Mouse (Mus musculus) limb, embryonic 13.5 days (tissue): ENCODE data around the gene Cd3d. TPM values are rescaled to one million over a fixed set of nuclear protein-coding genes. Genes with fewer than 3 reads are reported as not detected.

Source experiments
- ATAC-seq: fragments of 200-750 bp; cut with Nextera tagmentation; 2 replicates; pipeline ENCODE4 v1.8.0; 2017; ENCODE audit warnings: low read depth, moderate number of reproducible peaks, moderate TSS enrichment; ENCODE audit not compliant: low FRiP score
- H3K27ac ChIP-seq: fragments of 300-500 bp; sonication (generic); 2 replicates; pipeline ENCODE4 v1.5.1; 2015; ENCODE audit warnings: inconsistent platforms, mild to moderate bottlenecking, moderate library complexity
- H3K27me3 ChIP-seq: fragments of 300-500 bp; sonication (generic); 2 replicates; pipeline ENCODE4 v1.6.1; 2015; ENCODE audit warnings: mild to moderate bottlenecking, inconsistent platforms
- H3K36me3 ChIP-seq: fragments of 300-500 bp; sonication (generic); 2 replicates; pipeline ENCODE4 v1.6.1; 2015; ENCODE audit warnings: inconsistent platforms, mild to moderate bottlenecking, moderate library complexity
- H3K4me1 ChIP-seq: fragments of 300-500 bp; sonication (generic); 2 replicates; pipeline ENCODE4 v1.6.1; 2015; ENCODE audit warnings: inconsistent platforms
- H3K4me2 ChIP-seq: fragments of 300-500 bp; sonication (generic); replicated peaks from 2 replicates; pipeline ENCODE4 v1.6.1; 2015; ENCODE audit warnings: inconsistent platforms, mild to moderate bottlenecking, moderate library complexity
- H3K4me3 ChIP-seq: fragments of 300-500 bp; sonication (generic); 2 replicates; pipeline ENCODE4 v1.5.1; 2015; ENCODE audit warnings: moderate library complexity, mild to moderate bottlenecking, inconsistent platforms
- H3K9ac ChIP-seq: fragments of 300-500 bp; sonication (generic); 2 replicates; pipeline ENCODE4 v1.6.1; 2015; ENCODE audit warnings: mild to moderate bottlenecking, inconsistent platforms
- H3K9me3 ChIP-seq: fragments of 300-500 bp; sonication (generic); 2 replicates; pipeline ENCODE4 v1.6.1; 2016; ENCODE audit warnings: inconsistent platforms
- WGBS: fragments of 180-500 bp; shearing (Covaris S2); methylation state at CpG from one replicate; pipeline ENCODE4 v1.1.7; 2015; 5-methylcytosine and 5-hydroxymethylcytosine counted together
- polyA plus RNA-seq: library from polyadenylated mRNA; unstranded; fragments of >200 nt; fragmentation: Nextera tagmentation; extraction: Ambion mirVana; gene quantifications from 2 replicates; pipeline ENCODE4 v1.2.1, GENCODE M21; 2015

Cd3d gene
- polyA plus RNA-seq, 1 experiment from 2014 or later: not detected

GRCm38 (mm10) chr9:45018031-45018430, 36.4 kb downstream of the Cd3d start:
- WGBS: 69% methylated on average over 11 of the region's 11 CpGs
- ATAC-seq: no peak
- no peaks in the 10 kb centered on the region for H3K36me3 ChIP-seq

GRCm38 (mm10) chr9:45022800-45023199, 41.2 kb downstream of the Cd3d start:
- no peaks in the 10 kb centered on the region for H3K9me3 ChIP-seq
- 14% methylated on average over 3 of the region's 3 CpGs for WGBS
- ATAC-seq: no peak
- no peak overlapping the region for H3K9ac ChIP-seq
- no peak overlapping the region for H3K4me2 ChIP-seq
- H3K27me3 ChIP-seq: no peaks in the 10 kb centered on the region
- no peaks in the 10 kb centered on the region for H3K36me3 ChIP-seq
- no peak overlapping the region for H3K4me3 ChIP-seq
- H3K4me1 ChIP-seq: no peaks in the 10 kb centered on the region
- no peak overlapping the region for H3K27ac ChIP-seq

More at GRCm38 (mm10) chr9:45018031-45018430, 36.4 kb downstream of the Cd3d start:
- H3K27me3 ChIP-seq: no peaks in the 10 kb centered on the region
- H3K4me2 ChIP-seq: no peak overlapping the region
- no peaks in the 10 kb centered on the region for H3K4me1 ChIP-seq
- H3K9ac ChIP-seq: no peak overlapping the region
- H3K9me3 ChIP-seq: no peaks in the 10 kb centered on the region
- no peak overlapping the region for H3K4me3 ChIP-seq
- H3K27ac ChIP-seq: no peak overlapping the region

- Histone ChIP-seq H3K4me3 (no peak overlapping the region), H3K9ac (no peak overlapping the region), H3K9me3 (no peaks in the 10 kb centered on the region), H3K27ac (no peak overlapping the region), H3K36me3 (no peaks in the 10 kb centered on the region), H3K27me3 (no peaks in the 10 kb centered on the region; the same call in 1 of the 2 replicates), H3K4me2 (no peak overlapping the region), H3K4me1 (no peaks in the 10 kb centered on the region)
- WGBS: 61% methylated on average over 3 of the region's 3 CpGs
- no peak for ATAC-seq
Measured at GRCm38 (mm10) chr9:45023638-45024037, 42.1 kb downstream of the Cd3d start.

GRCm38 (mm10) chr9:45024187-45024586, 42.6 kb downstream of the Cd3d start:
- no peaks in the 10 kb centered on the region for H3K9me3 ChIP-seq
- H3K27me3 ChIP-seq: no peaks in the 10 kb centered on the region; the same call in none of the 2 replicates
- no peak overlapping the region for H3K9ac ChIP-seq
- no peaks in the 10 kb centered on the region for H3K4me1 ChIP-seq
- H3K4me2 ChIP-seq: no peak overlapping the region
- WGBS: 75% methylated on average over 2 of the region's 2 CpGs
- H3K27ac ChIP-seq: no peak overlapping the region
- H3K4me3 ChIP-seq: no peak overlapping the region
- no peaks in the 10 kb centered on the region for H3K36me3 ChIP-seq
- no peak for ATAC-seq

- Histone ChIP-seq H3K27me3 (peaks cover 4% of the 10 kb centered on the region), H3K27ac (no peak overlapping the region), H3K4me3 (no peak overlapping the region), H3K4me1 (no peaks in the 10 kb centered on the region), H3K36me3 (no peaks in the 10 kb centered on the region), H3K4me2 (no peak overlapping the region), H3K9me3 (no peaks in the 10 kb centered on the region), H3K9ac (no peak overlapping the region)
- no peak for ATAC-seq
- WGBS: 71% methylated on average over 8 of the region's 8 CpGs
Measured at GRCm38 (mm10) chr9:45027376-45027775, 45.8 kb downstream of the Cd3d start.

GRCm38 (mm10) chr9:45030341-45030740, 48.8 kb downstream of the Cd3d start:
- ATAC-seq: no peak
- Histone ChIP-seq H3K9ac (no peak overlapping the region), H3K36me3 (no peaks in the 10 kb centered on the region), H3K4me1 (no peaks in the 10 kb centered on the region), H3K9me3 (no peaks in the 10 kb centered on the region), H3K27me3 (peaks cover 4% of the 10 kb centered on the region), H3K27ac (no peak overlapping the region), H3K4me3 (no peak overlapping the region), H3K4me2 (no peak overlapping the region)
- 69% methylated on average over 6 of the region's 6 CpGs for WGBS

- Histone ChIP-seq H3K36me3 (no peaks in the 10 kb centered on the region), H3K27me3 (peaks cover 7% of the 10 kb centered on the region), H3K27ac (no peak overlapping the region), H3K4me2 (no peak overlapping the region), H3K9ac (0 out of 2 replicates have a peak overlapping the region, but pooled peaks have one; percentile 21), H3K4me3 (no peak overlapping the region), H3K4me1 (no peaks in the 10 kb centered on the region), H3K9me3 (no peaks in the 10 kb centered on the region)
- ATAC-seq: no peak
- WGBS: 64% methylated on average over 2 of the region's 2 CpGs
Measured at GRCm38 (mm10) chr9:45032261-45032660, 50.7 kb downstream of the Cd3d start.

- 87% methylated on average over 3 of the region's 3 CpGs for WGBS
- H3K36me3 ChIP-seq: no peaks in the 10 kb centered on the region
- H3K27me3 ChIP-seq: peaks cover 18% of the 10 kb centered on the region
- no peak overlapping the region for H3K4me3 ChIP-seq
- no peak overlapping the region for H3K9ac ChIP-seq
- no peaks in the 10 kb centered on the region for H3K9me3 ChIP-seq
- no peak overlapping the region for H3K4me2 ChIP-seq
- H3K27ac ChIP-seq: no peak overlapping the region
- no peak for ATAC-seq
- H3K4me1 ChIP-seq: no peaks in the 10 kb centered on the region
Measured at GRCm38 (mm10) chr9:45034526-45034925, 52.9 kb downstream of the Cd3d start.

Other genes with a start within 250 kb of the Cd3d start
- 45.3 and 46.1 TPM in 2 replicates for gene Phldb1, start 246.6 kb upstream of the Cd3d start, polyA plus RNA-seq
- 207 and 225 TPM in 2 replicates for gene Arcn1, start 213.9 kb upstream of the Cd3d start, polyA plus RNA-seq
- gene Ift46, start 213.9 kb upstream of the Cd3d start, polyA plus RNA-seq: 146 and 152 TPM in 2 replicates
- gene Tmem25, start 182.5 kb upstream of the Cd3d start, polyA plus RNA-seq: 4.9 and 5.1 TPM in 2 replicates
- 0.47 TPM in 1 of 2 replicates, not detected in the other for gene Ttc36, start 178.7 kb upstream of the Cd3d start, polyA plus RNA-seq
- 18.0 and 20.3 TPM in 2 replicates for gene Kmt2a, start 100.5 kb upstream of the Cd3d start, polyA plus RNA-seq
- gene Atp5l, start 61.0 kb upstream of the Cd3d start, polyA plus RNA-seq: 613 and 626 TPM in 2 replicates
- gene Ube4a, start 16.2 kb upstream of the Cd3d start, polyA plus RNA-seq: 27.0 and 27.3 TPM in 2 replicates
- 0.50 and 0.61 TPM in 2 replicates for gene Cd3g, start 1.4 kb upstream of the Cd3d start, polyA plus RNA-seq
- gene Cd3e, start 27.8 kb downstream of the Cd3d start, polyA plus RNA-seq: not detected in 2 replicates
- 16.5 and 19.7 TPM in 2 replicates for gene Mpzl2, start 58.0 kb downstream of the Cd3d start, polyA plus RNA-seq
- 2.0 and 2.2 TPM in 2 replicates for gene Mpzl3, start 73.4 kb downstream of the Cd3d start, polyA plus RNA-seq
- 1.2 and 1.5 TPM in 2 replicates for gene Jaml, start 97.4 kb downstream of the Cd3d start, polyA plus RNA-seq
- 7.0 and 7.2 TPM in 2 replicates for gene Scn2b, start 136.0 kb downstream of the Cd3d start, polyA plus RNA-seq
- 0.11 and 0.13 TPM in 2 replicates for gene Scn4b, start 156.6 kb downstream of the Cd3d start, polyA plus RNA-seq
- gene BC049352, start 200.2 kb downstream of the Cd3d start, polyA plus RNA-seq: not detected in 2 replicates
- gene Tmprss4, start 222.3 kb downstream of the Cd3d start, polyA plus RNA-seq: 0.22 and 0.24 TPM in 2 replicates